Mouse (Mus musculus): ENCODE data around the gene Cd48. TPM values are rescaled to one million over a fixed set of nuclear protein-coding genes. Genes with fewer than 3 reads are reported as not detected.
"Not testable (repeated sequence)": the region's sequence is repeated elsewhere in the genome, so short reads cannot be mapped to it uniquely, and the experiment has no call there.

Cd48 gene
- polyA plus RNA-seq, 2 experiments = 2.3 to 5.0 TPM

GRCm38 (mm10) chr1:171660423-171660822, 21.4 kb upstream of the Cd48 start:
- no peak for ATAC-seq (ENCODE audit: low FRiP score, low read depth)
- Histone ChIP-seq H3K4me1 (ENCODE audit: control insufficient read depth, insufficient read depth, low read length) (no peaks in the 10 kb centered on the region), H3K27ac (replicated peaks; ENCODE audit: low read depth, low read length) (no peak overlapping the region), H3K9ac (ENCODE audit: low read depth, low read length, severe bottlenecking) (no peak overlapping the region), H3K4me2 (replicated peaks; ENCODE audit: low read depth, low read length, severe bottlenecking) (no peak overlapping the region), H3K36me3 (ENCODE audit: control insufficient read depth, insufficient read depth, low read length) (no peaks in the 10 kb centered on the region), H3K4me3 (replicated peaks; ENCODE audit: low read length) (no peak overlapping the region), H3K27me3 (ENCODE audit: control insufficient read depth, insufficient read depth, low read length) (no peaks in the 10 kb centered on the region), H3K9me3 (ENCODE audit: control insufficient read depth, low read length) (no peaks in the 10 kb centered on the region)
- no peak for DNase-seq (ENCODE audit: low spot score)
- TF ChIP-seq POLR2A (IDR thresholded peaks at IDR 0.05; ENCODE audit: borderline replicate concordance, extremely low read depth, insufficient read depth, insufficient read length) = no peak
- WGBS = 84% methylated on average over 1 of the region's 1 CpGs

DNA sequence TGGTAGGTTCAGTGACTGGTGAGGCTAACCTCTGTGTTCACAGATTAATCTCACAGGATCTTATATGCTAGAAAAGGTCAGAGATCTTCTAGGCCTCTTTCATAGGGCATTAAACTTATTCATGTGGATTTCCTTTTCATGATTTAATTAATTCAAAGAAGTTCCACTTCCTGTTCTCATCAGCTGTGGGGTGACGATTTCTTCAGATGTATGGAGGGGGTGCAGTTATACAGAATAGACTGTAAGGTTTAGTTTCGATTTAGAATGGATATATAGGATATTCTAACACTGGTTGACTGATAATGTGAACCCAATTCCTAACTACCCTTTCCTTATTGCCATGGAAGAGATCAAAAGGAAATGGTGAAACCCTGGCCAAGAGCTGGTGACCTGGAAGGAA, 20.3 kb upstream of the Cd48 start:
- WGBS = 75% methylated on average over 2 of the region's 2 CpGs

GRCm38 (mm10) chr1:171663757-171664156, 18.1 kb upstream of the Cd48 start:
- no peak for DNase-seq (ENCODE audit: low spot score)
- 71% methylated on average over 2 of the region's 2 CpGs for WGBS
- no peak for ATAC-seq (ENCODE audit: low FRiP score, low read depth)
- Histone ChIP-seq H3K4me2 (replicated peaks; ENCODE audit: low read depth, low read length, severe bottlenecking) (no peak overlapping the region), H3K4me1 (ENCODE audit: control insufficient read depth, insufficient read depth, low read length) (no peaks in the 10 kb centered on the region), H3K9me3 (ENCODE audit: control insufficient read depth, low read length) (no peaks in the 10 kb centered on the region), H3K4me3 (replicated peaks; ENCODE audit: low read length) (no peak overlapping the region), H3K9ac (ENCODE audit: low read depth, low read length, severe bottlenecking) (no peak overlapping the region), H3K27me3 (ENCODE audit: control insufficient read depth, insufficient read depth, low read length) (no peaks in the 10 kb centered on the region), H3K36me3 (ENCODE audit: control insufficient read depth, insufficient read depth, low read length) (no peaks in the 10 kb centered on the region), H3K27ac (replicated peaks; ENCODE audit: low read depth, low read length) (no peak overlapping the region)
- TF ChIP-seq POLR2A (IDR thresholded peaks at IDR 0.05; ENCODE audit: borderline replicate concordance, extremely low read depth, insufficient read depth, insufficient read length) = no peak

More for the DNA sequence above, 20.3 kb upstream of the Cd48 start:
- H3K36me3 ChIP-seq (ENCODE audit: control insufficient read depth, insufficient read depth, low read length) = no peaks in the 10 kb centered on the region
- H3K4me3 ChIP-seq (replicated peaks; ENCODE audit: low read length) = no peak overlapping the region
- no peak for DNase-seq (ENCODE audit: low spot score)
- no peaks in the 10 kb centered on the region for H3K9me3 ChIP-seq (ENCODE audit: control insufficient read depth, low read length)
- TF ChIP-seq POLR2A (IDR thresholded peaks at IDR 0.05; ENCODE audit: borderline replicate concordance, extremely low read depth, insufficient read depth, insufficient read length) = no peak
- H3K4me1 ChIP-seq (ENCODE audit: control insufficient read depth, insufficient read depth, low read length) = no peaks in the 10 kb centered on the region
- no peak overlapping the region for H3K4me2 ChIP-seq (replicated peaks; ENCODE audit: low read depth, low read length, severe bottlenecking)
- no peak overlapping the region for H3K9ac ChIP-seq (ENCODE audit: low read depth, low read length, severe bottlenecking)
- no peak for ATAC-seq (ENCODE audit: low FRiP score, low read depth)
- H3K27ac ChIP-seq (replicated peaks; ENCODE audit: low read depth, low read length) = no peak overlapping the region
- no peaks in the 10 kb centered on the region for H3K27me3 ChIP-seq (ENCODE audit: control insufficient read depth, insufficient read depth, low read length)

DNA sequence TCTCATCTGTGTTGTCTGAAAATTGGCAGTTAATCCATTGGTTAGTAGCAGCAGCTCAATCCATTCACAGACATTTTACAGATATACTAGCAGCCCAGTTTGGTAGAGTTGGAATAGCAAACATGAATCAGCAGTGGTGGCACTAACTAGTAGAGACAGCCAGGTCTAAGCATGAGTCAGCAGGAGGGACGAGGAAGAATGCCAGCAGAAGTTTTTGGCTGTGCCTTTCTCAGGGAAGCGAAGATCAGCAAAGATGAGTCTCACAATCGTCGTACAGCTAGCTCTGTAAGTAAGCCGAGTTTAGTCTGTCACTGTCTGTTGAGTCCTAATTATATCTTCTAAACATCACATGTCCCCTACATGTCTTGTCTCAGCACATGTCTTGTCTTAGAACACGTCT, 15.5 kb upstream of the Cd48 start:
- H3K4me2 ChIP-seq (replicated peaks; ENCODE audit: low read depth, low read length, severe bottlenecking) = no peak overlapping the region
- no peak for TF ChIP-seq POLR2A (IDR thresholded peaks at IDR 0.05; ENCODE audit: borderline replicate concordance, extremely low read depth, insufficient read depth, insufficient read length)
- ATAC-seq (ENCODE audit: low FRiP score, low read depth) = no peak
- no peaks in the 10 kb centered on the region for H3K4me1 ChIP-seq (ENCODE audit: control insufficient read depth, insufficient read depth, low read length)
- H3K36me3 ChIP-seq (ENCODE audit: control insufficient read depth, insufficient read depth, low read length) = no peaks in the 10 kb centered on the region
- H3K27me3 ChIP-seq (ENCODE audit: control insufficient read depth, insufficient read depth, low read length) = no peaks in the 10 kb centered on the region
- H3K9ac ChIP-seq (ENCODE audit: low read depth, low read length, severe bottlenecking) = no peak overlapping the region
- no peak overlapping the region for H3K4me3 ChIP-seq (replicated peaks; ENCODE audit: low read length)
- H3K27ac ChIP-seq (replicated peaks; ENCODE audit: low read depth, low read length) = no peak overlapping the region
- 91% methylated on average over 6 of the region's 6 CpGs for WGBS
- no peaks in the 10 kb centered on the region for H3K9me3 ChIP-seq (ENCODE audit: control insufficient read depth, low read length)
- no peak for DNase-seq (ENCODE audit: low spot score)

GRCm38 (mm10) chr1:171667160-171667559, 14.6 kb upstream of the Cd48 start:
- H3K4me2 ChIP-seq (replicated peaks; ENCODE audit: low read depth, low read length, severe bottlenecking) = no peak overlapping the region
- no peaks in the 10 kb centered on the region for H3K36me3 ChIP-seq (ENCODE audit: control insufficient read depth, insufficient read depth, low read length)
- DNase-seq (ENCODE audit: low spot score) (no peak), ATAC-seq (ENCODE audit: low FRiP score, low read depth) (no peak)
- 63% methylated on average over 1 of the region's 1 CpGs for WGBS
- H3K4me1 ChIP-seq (ENCODE audit: control insufficient read depth, insufficient read depth, low read length) = no peaks in the 10 kb centered on the region
- H3K27ac ChIP-seq (replicated peaks; ENCODE audit: low read depth, low read length) = no peak overlapping the region
- no peak for TF ChIP-seq POLR2A (IDR thresholded peaks at IDR 0.05; ENCODE audit: borderline replicate concordance, extremely low read depth, insufficient read depth, insufficient read length)
- H3K27me3 ChIP-seq (ENCODE audit: control insufficient read depth, insufficient read depth, low read length) = no peaks in the 10 kb centered on the region
- no peak overlapping the region for H3K9ac ChIP-seq (ENCODE audit: low read depth, low read length, severe bottlenecking)
- no peaks in the 10 kb centered on the region for H3K9me3 ChIP-seq (ENCODE audit: control insufficient read depth, low read length)
- H3K4me3 ChIP-seq (replicated peaks; ENCODE audit: low read length) = no peak overlapping the region

GRCm38 (mm10) chr1:171672451-171672850, 9.4 kb upstream of the Cd48 start:
- not testable (repeated sequence) for H3K36me3 ChIP-seq (ENCODE audit: control insufficient read depth, insufficient read depth, low read length); H3K4me2 ChIP-seq (replicated peaks; ENCODE audit: low read depth, low read length, severe bottlenecking); ATAC-seq (ENCODE audit: low FRiP score, low read depth); H3K27me3 ChIP-seq (ENCODE audit: control insufficient read depth, insufficient read depth, low read length); DNase-seq (ENCODE audit: low spot score); H3K9ac ChIP-seq (ENCODE audit: low read depth, low read length, severe bottlenecking); H3K27ac ChIP-seq (replicated peaks; ENCODE audit: low read depth, low read length); H3K9me3 ChIP-seq (ENCODE audit: control insufficient read depth, low read length); H3K4me1 ChIP-seq (ENCODE audit: control insufficient read depth, insufficient read depth, low read length); H3K4me3 ChIP-seq (replicated peaks; ENCODE audit: low read length)
- 76% methylated on average over 2 of the region's 2 CpGs for WGBS

Measured in limb, embryonic 14.5 days (tissue).